Mouse (Mus musculus) heart, adult 2 months (tissue): ENCODE results near the gene Tent5b.

ENCODE experiments used
- CTCF ChIP-seq: fragments of 200-600 bp; IDR thresholded peaks from 2 replicates; pipeline ENCODE4 v1.8.1; 2022; ENCODE audit warnings: antibody characterized with exemption, mild to moderate bottlenecking, moderate library complexity
- POLR2A ChIP-seq: fragments of 200-500 bp; IDR thresholded peaks from 2 replicates; pipeline ENCODE4 v1.6.1; 2011; ENCODE audit warnings: mild to moderate bottlenecking, low read depth, low read length, control low read depth; ENCODE audit not compliant: insufficient read depth

GRCm38 (mm10) chr4:133484266-133485025, 4.5 kb downstream of the Tent5b start:
- no peak for TF ChIP-seq POLR2A
- no peak for TF ChIP-seq CTCF
